Mouse (Mus musculus) embryo, embryonic 11 days (tissue): ENCODE measurements around the gene Srrd.
"Not testable (repeated sequence)": the region's sequence is repeated elsewhere in the genome, so short reads cannot be mapped to it uniquely, and the experiment has no call there.

Source experiments
- DNase-seq: peaks from one replicate; pipeline ENCODE4 v3.0.0-alpha.2; 2015

Srrd gene

GRCm38 (mm10) chr5:112355910-112356309 is 13.1 kb upstream of the Srrd start, which contains the start of gene Gm6583:
Gene Gm6583 (minus strand): TSS chr5:112356033.
- DNase-seq: no peak

- no peak for DNase-seq
Measured at GRCm38 (mm10) chr5:112355493-112355892, 12.7 kb upstream of the Srrd start.

GRCm38 (mm10) chr5:112349169-112349568 is 6.3 kb upstream of the Srrd start:
- DNase-seq: no peak

GRCm38 (mm10) chr5:112346211-112346965 is 3.5 kb upstream of the Srrd start:
- DNase-seq: no peak

- DNase-seq: no peak
Measured at GRCm38 (mm10) chr5:112344092-112344960, 1.5 kb upstream of the Srrd start.

- no peak for DNase-seq
Measured at GRCm38 (mm10) chr5:112343205-112343595, 360 bp upstream of the Srrd start.

- DNase-seq: peak; percentile 8
Measured at GRCm38 (mm10) chr5:112339215-112339614, 3.6 kb downstream of the Srrd start.

- no peak for DNase-seq
Measured at GRCm38 (mm10) chr5:112337004-112337403, 5.8 kb downstream of the Srrd start.

GRCm38 (mm10) chr5:112335473-112335872 is 7.4 kb downstream of the Srrd start:
- peak; percentile 61 for DNase-seq

GRCm38 (mm10) chr5:112329805-112330564 is 12.9 kb downstream of the Srrd start:
- DNase-seq: no peak

GRCm38 (mm10) chr5:112327854-112328253 is 15.0 kb downstream of the Srrd start:
- DNase-seq: no peak

GRCm38 (mm10) chr5:112326446-112327009 is 16.3 kb downstream of the Srrd start:
- no peak for DNase-seq

- peak; percentile 98 for DNase-seq
Measured at GRCm38 (mm10) chr5:112325546-112326445, 17.0 kb downstream of the Srrd start, which contains the start of gene Tfip11. Gene Tfip11 (plus strand): TSS chr5:112326358.

- DNase-seq: peak; percentile 63
Measured at GRCm38 (mm10) chr5:112324637-112325545, 17.9 kb downstream of the Srrd start.

GRCm38 (mm10) chr5:112323246-112323645 is 19.6 kb downstream of the Srrd start:
- no peak for DNase-seq

GRCm38 (mm10) chr5:112321376-112321775 is 21.5 kb downstream of the Srrd start:
- no peak for DNase-seq

GRCm38 (mm10) chr5:112320936-112321335 is 21.9 kb downstream of the Srrd start:
- no peak for DNase-seq

GRCm38 (mm10) chr5:112320379-112320778 is 22.5 kb downstream of the Srrd start:
- no peak for DNase-seq

- DNase-seq: not testable (repeated sequence)
Measured at GRCm38 (mm10) chr5:112319343-112319742, 23.5 kb downstream of the Srrd start.

- DNase-seq: no peak
Measured at GRCm38 (mm10) chr5:112317328-112317727, 25.5 kb downstream of the Srrd start.
